Mouse (Mus musculus) C2C12 (cell line): Measurements from ENCODE around the gene Zfp655. TPM values are rescaled to one million over a fixed set of nuclear protein-coding genes. Genes with fewer than 3 reads are reported as not detected.

ENCODE experiments used
- H3K27me3 ChIP-seq: one replicate; pipeline ENCODE4 v1.6.1; 2011; ENCODE audit not compliant: control insufficient read depth, insufficient read depth, insufficient read length
- H3K36me3 ChIP-seq: one replicate; pipeline ENCODE4 v1.6.1; 2011; ENCODE audit not compliant: control insufficient read depth, insufficient read depth
- H3K4me3 ChIP-seq: one replicate; pipeline ENCODE4 v1.5.1; 2011; ENCODE audit warnings: mild to moderate bottlenecking, control low read depth; ENCODE audit not compliant: poor library complexity, insufficient read depth, severe bottlenecking
- H3K79me2 ChIP-seq: one replicate; pipeline ENCODE4 v1.6.1; 2011; ENCODE audit not compliant: control insufficient read depth, insufficient read depth
- H3K79me3 ChIP-seq: one replicate; pipeline ENCODE4 v1.6.1; 2011; ENCODE audit warnings: low read depth, control low read depth
- H3ac ChIP-seq: one replicate; pipeline ENCODE3; 2011; ENCODE audit warnings: low read depth; ENCODE audit not compliant: control insufficient read depth, insufficient read length
- CEBPB ChIP-seq: IDR thresholded peaks from one replicate; pipeline ENCODE4 v1.6.1; 2011; ENCODE audit warnings: low read depth, mild to moderate bottlenecking, control low read depth, moderate library complexity
- CTCF ChIP-seq: IDR thresholded peaks from one replicate; pipeline ENCODE4 v1.5.1; 2011; ENCODE audit not compliant: control insufficient read depth, insufficient read depth, insufficient read length
- FOSL1 ChIP-seq: IDR thresholded peaks from one replicate; pipeline ENCODE4 v1.8.0; 2011; ENCODE audit warnings: mild to moderate bottlenecking, low read length; ENCODE audit not compliant: poor library complexity, insufficient read depth, severe bottlenecking
- MAX ChIP-seq: IDR thresholded peaks from one replicate; pipeline ENCODE4 v1.6.1; 2011; ENCODE audit warnings: mild to moderate bottlenecking, control low read depth
- MYOD1 ChIP-seq: IDR thresholded peaks from one replicate; pipeline ENCODE4 v1.6.1; 2011; ENCODE audit warnings: low read depth; ENCODE audit not compliant: control insufficient read depth, insufficient read length
- MYOG ChIP-seq: IDR thresholded peaks from one replicate; pipeline ENCODE4 v1.6.1; 2011; ENCODE audit not compliant: control insufficient read depth, insufficient read length; ENCODE audit errors: extremely low read depth
- USF1 ChIP-seq: IDR thresholded peaks from one replicate; pipeline ENCODE4 v1.6.1; 2011; ENCODE audit warnings: low read depth, mild to moderate bottlenecking, control low read depth, moderate library complexity
- polyA plus RNA-seq: library from polyadenylated mRNA; unstranded; fragments of >200 nt; fragmentation: generic; extraction: Trizol; gene quantifications from one replicate; pipeline ENCODE4 v1.2.1, GENCODE M21; 2012; ENCODE audit warnings: missing spikeins

Zfp655 gene
- polyA plus RNA-seq, 1 experiment, result 7.7 TPM

DNA sequence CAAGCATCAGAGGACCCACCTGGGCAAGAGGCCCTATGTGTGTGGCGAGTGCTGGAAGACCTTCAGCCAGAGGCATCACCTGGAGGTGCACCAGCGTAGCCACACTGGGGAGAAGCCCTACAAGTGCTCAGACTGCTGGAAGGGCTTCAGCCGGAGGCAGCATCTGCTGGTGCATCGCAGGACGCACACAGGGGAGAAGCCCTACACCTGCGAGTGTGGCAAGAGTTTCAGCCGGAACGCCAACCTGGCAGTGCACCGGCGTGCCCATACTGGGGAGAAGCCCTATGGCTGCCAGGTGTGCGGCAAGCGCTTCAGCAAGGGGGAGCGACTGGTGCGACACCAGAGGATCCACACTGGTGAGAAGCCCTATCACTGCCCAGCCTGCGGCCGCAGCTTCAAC, 59.2 kb downstream of the Zfp655 start:
- TF ChIP-seq MAX (no peak), CEBPB (no peak), FOSL1 (no peak), MYOG (no peak), CTCF (no peak), USF1 (no peak), MYOD1 (no peak)
- Histone ChIP-seq H3K79me3 (no peaks in the 10 kb centered on the region), H3K27me3 (no peaks in the 10 kb centered on the region), H3K79me2 (peaks cover 8% of the 10 kb centered on the region), H3K36me3 (peaks cover 68% of the 10 kb centered on the region), H3K4me3 (no peak overlapping the region), H3ac (no peak overlapping the region)

DNA sequence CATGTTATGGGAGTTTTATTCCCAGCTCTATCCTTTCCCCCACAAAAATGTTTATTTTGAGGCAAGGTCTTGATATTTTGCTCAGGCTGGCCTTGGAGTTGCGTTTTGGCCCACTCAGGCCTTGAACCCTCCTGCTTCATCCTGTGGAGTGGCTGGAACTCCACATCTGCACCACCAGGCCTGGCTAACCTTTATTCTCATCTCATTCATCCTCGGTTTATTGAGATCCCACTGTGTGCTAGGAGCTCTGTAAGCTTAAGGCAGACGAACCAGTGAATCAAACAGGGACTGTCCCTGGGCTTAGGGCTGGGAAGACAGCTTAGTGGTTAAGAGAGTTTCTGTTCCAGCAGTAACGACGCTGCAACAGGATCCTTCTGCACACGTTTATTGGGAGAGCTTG, 60.9 kb downstream of the Zfp655 start:
- peaks cover 51% of the 10 kb centered on the region for H3K36me3 ChIP-seq
- TF ChIP-seq MAX (no peak), CTCF (no peak), MYOG (no peak), MYOD1 (no peak), FOSL1 (no peak), USF1 (no peak), CEBPB (no peak)
- H3K79me2 ChIP-seq, result peaks cover 2% of the 10 kb centered on the region
- H3K79me3 ChIP-seq, result no peaks in the 10 kb centered on the region
- no peaks in the 10 kb centered on the region for H3K27me3 ChIP-seq
- no peak overlapping the region for H3ac ChIP-seq
- no peak overlapping the region for H3K4me3 ChIP-seq

Other genes starting within 250 kb of the Zfp655 start
- gene Gm4871, start 199.0 kb upstream of the Zfp655 start, polyA plus RNA-seq, result not detected
- not detected for gene 1700018F24Rik, start 188.7 kb upstream of the Zfp655 start, polyA plus RNA-seq
- 91.7 TPM for gene Arpc1a, start 147.9 kb upstream of the Zfp655 start, polyA plus RNA-seq
- not detected for gene Kpna7, start 147.7 kb upstream of the Zfp655 start, polyA plus RNA-seq
- gene Arpc1b, start 117.5 kb upstream of the Zfp655 start, polyA plus RNA-seq, result 741 TPM
- 136 TPM for gene Pdap1, start 91.5 kb upstream of the Zfp655 start, polyA plus RNA-seq
- 175 TPM for gene Bud31, start 91.4 kb upstream of the Zfp655 start, polyA plus RNA-seq
- 14.5 TPM for gene Ptcd1, start 64.6 kb upstream of the Zfp655 start, polyA plus RNA-seq
- gene Cpsf4, start 64.5 kb upstream of the Zfp655 start, polyA plus RNA-seq, result 47.7 TPM
- gene Atp5j2, start 39.7 kb upstream of the Zfp655 start, polyA plus RNA-seq, result 643 TPM
- gene Zkscan14, start 29.8 kb upstream of the Zfp655 start, polyA plus RNA-seq, result 2.0 TPM
- gene Zkscan5, start 27.2 kb upstream of the Zfp655 start, polyA plus RNA-seq, result 3.6 TPM
- gene Zscan25, start 48.8 kb downstream of the Zfp655 start, polyA plus RNA-seq, result 10.4 TPM
- not detected for gene Cyp3a57, start 113.6 kb downstream of the Zfp655 start, polyA plus RNA-seq
- not detected for gene Cyp3a16, start 238.0 kb downstream of the Zfp655 start, polyA plus RNA-seq